Mouse (Mus musculus): ENCODE results near the gene Phtf1.

The Phtf1 gene

DNA sequence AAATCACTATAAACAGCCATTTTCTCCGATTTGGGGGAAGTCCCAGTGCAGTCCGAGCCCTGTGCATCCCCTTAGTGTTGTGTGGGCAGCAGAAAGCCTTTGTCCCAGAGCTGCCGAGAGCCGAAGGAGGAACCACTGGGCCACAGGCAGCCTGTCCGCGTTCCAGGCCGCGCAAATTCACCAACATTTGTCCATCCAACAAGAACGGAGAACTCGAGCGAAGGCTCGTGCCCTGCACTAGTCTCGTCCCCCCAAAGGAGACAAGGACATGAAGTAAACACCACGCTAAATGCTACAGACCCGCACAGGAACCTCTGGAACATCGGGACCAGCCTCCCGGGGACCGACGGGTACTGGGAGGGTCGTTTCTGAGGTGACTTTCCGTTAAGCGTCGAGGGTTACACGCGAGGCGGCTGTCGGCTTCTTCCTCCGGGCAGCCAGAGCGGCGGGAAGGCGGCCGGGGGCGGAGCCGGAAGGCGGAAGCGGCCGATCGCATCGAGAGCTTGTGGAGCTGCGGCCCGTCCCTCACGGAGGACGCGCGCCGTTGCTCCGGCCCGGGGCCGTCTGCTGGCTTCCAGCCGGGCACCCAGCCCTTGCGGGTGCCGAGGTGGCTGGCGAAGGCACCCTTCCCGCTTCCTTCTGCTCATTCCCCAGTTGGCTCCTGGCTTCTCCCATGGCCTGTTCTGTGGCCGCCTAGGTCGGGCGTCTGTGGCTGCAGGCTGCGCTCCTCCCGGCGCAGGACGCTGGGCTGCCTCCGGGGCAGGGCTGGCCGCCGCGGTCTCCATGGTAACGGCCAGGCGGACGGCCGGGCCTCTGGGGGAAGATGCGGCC is at the start of gene Phtf1:
TSS of gene Phtf1 (plus strand) at position 250 of the 831 bp plus-strand sequence.
- peak; percentile 81 for DNase-seq

DNA sequence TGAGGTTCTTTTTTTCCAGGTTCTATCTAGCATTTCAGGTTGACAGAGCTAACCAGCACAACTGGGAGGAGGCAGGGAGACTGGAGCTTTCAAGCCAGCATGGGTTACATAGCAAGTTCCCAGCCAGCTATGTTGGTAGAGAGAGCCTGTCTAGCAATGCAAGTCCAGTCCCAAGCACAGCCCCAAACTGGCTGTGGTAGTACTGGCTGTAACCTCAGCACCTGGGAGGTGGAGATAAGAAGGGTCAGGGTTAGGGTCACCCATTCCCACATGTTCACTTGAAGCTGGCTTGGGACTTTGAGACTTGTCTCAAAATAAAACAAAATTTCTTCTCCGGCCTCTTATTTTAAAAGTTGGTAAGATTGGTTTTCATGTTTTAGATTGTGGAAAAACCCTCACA is 47.8 kb upstream of the Phtf1 start:
- DNase-seq, result no peak

DNA sequence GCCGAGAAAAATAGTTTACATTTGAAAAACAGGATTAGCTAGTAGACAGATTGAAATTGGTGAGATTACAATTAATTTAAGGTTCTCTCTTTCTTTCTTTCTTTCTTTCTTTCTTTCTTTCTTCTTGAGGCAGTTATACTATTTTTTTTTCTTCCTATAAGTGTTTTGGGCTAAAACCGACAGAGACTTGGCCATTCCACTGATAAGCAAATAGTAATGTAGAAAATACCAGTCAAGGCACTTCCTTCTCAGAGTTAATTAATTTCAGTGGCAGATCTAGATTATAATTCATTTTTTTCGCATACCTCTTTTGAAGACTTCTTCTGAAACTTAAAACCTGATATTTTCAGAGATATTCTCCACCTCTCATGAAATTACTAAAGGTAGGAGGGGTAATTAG is 42.6 kb upstream of the Phtf1 start:
- no peak for DNase-seq

DNA sequence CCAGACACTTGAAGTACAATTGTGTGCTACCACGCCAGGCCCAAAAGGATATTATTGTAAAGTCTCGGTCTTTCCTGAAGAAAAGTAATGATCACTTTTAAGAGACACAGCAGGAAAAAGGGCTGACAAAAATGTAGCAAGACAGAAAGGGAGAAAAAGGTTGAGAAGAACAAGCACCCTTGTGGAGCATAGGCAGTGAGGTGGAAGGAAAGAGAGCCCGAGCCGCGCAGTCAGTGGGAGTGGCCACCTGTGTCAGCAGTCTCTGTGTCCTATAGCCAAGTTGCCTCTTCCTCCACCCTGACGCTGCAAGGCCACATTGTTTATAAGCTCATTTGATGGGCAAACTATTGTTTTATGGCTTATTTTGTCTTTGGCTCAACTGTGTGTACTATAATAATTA is 40.4 kb upstream of the Phtf1 start:
- DNase-seq, result no peak

DNA sequence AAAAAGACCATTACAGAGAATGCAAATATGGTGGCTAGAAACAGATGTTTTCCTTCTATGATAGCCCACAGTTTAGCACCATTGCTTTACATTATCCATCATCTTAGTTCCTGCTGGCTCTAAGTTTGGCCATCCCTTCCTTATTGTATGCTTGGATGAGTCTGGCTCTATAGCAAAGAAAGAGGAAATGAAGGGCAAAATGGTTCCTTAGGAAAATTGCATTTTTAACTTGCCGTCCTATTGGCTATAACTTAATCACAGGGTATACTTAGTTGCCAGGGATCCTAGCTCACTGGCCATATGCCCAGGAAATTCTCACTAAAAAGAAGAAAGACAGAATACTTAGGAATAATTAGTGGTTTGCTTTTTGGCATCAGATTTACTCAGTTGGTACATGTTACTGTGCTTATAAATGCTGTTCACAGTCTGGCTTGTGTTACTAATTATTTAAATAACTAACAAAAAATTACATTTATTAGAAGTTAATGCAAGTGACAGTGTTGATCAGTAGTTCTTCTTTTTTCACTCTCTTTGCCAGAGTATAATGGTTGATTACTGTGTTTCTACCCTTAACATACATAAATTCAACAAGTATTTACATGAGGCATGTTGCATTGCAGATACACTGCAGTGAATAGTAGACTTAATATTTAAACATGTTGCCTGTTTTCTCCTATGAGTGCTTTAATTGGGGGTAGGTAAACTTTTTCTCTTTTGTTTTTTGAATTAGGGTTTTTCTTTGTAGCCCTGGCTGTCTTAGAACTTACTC is 22.9 kb upstream of the Phtf1 start:
- DNase-seq, result peak; percentile 45

DNA sequence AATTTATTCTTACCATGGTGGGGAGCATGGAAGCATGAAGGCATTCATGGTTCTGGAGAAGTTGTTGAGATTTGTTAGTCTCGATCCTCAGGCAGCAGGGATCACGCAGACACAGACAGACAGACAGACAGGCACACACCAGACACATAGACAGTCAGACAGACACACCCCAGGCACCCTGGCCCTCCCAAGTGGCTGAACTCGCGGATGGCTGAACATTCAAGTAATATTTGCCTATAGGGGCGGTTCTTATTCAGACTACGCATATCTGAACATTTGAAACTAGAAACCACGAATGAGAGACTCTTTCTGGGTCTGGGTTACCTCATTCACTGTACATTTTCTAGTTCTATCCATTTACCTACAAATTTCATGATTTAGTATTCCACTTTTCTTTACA is 19.2 kb upstream of the Phtf1 start:
- no peak for DNase-seq

DNA sequence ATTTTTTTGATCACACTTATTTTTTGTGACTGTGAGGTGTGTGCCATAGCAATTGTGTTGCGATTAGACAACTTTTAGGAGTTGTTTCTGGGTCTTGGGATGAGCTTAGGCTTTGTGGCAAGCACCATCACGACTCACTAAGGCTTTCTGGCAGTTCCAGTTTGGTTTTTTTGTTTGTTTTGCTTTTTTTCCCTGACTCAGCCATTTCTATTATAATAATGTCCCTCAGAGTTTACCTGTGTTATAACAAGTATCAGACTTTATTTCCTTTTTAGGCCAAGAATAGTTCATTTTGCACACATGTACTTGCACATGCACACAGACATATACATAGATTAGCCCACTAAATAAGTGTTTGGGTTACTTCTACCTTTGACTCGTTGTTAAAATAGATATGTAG is 7.3 kb upstream of the Phtf1 start:
- DNase-seq, result no peak

DNA sequence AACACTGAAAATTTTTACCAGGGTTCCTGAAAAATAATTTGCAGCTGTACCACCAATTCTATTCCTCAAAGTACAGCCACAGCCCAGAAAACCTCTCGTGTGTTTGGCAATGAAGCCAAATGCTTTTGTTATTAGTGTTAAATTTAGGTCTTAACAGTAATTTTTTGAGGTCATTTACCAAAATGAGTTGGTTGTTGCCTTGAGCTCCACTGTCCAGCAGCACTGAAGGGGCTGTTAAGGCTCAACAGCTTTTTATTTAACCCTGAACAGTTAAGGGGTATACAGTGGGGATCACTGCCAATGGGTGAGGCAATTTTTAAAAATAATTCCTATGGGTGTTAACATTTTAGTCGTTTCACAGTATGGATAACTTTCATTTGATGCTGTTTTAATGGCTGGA is 679 bp upstream of the Phtf1 start:
- DNase-seq, result no peak

DNA sequence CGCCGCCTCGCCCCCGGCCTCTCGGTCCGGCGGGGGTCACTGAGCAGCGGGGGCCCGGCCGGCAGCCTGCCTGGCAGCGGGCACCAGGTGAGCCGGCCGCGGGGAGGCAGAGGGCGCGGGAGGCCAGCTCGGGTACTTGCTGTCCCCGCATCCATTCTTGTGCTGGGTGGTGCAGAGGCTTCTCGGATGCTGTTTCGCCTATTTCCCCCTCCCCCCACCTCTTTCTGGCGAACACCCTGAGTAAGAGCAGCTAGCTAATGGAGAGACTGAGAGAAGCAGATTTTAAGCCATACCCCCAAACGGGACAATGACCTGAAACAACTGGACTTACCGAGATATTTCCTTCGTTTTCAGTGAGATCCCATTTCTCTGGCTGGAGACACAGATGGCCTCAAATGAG is 791 bp downstream of the Phtf1 start:
- DNase-seq, result peak; percentile 78

DNA sequence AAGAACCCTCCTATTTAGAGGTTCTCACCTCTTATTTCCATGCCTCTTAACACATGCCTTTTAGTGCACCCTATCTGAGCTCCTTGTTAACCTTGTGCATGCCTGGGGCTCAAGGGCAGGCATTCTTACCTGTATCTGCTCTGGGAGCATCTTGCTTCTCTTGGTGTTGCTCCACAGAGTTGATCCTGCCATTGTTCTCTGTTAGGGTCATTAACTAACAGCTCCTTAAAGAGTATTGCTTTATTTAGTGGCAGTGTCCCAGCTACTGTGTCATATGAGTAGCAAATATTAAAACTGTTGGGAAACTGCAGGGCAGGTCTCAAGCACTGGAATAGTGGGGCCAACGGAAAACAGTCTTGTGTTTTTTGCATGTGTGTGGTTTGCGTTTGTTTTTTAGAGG is 3.2 kb downstream of the Phtf1 start:
- no peak for DNase-seq

DNA sequence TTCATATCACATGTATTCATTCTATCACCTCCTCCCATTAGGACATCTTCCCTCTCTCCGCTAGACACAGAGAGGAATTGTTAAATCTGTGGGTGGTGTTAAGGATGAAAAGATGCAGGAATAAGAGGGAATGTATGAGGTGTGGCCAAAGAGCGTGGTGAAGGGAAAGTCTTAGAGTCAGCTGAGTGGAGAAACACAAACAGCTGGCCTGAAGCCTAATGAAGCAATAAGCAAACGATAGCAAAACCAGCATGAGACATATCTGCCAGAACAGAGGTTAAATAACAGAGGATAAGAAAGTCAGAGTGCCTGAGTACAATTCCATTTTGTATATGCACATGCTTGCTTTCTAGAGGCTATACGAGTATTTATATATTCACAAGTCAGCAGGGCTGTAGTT is 16.6 kb downstream of the Phtf1 start:
- DNase-seq, result no peak

DNA sequence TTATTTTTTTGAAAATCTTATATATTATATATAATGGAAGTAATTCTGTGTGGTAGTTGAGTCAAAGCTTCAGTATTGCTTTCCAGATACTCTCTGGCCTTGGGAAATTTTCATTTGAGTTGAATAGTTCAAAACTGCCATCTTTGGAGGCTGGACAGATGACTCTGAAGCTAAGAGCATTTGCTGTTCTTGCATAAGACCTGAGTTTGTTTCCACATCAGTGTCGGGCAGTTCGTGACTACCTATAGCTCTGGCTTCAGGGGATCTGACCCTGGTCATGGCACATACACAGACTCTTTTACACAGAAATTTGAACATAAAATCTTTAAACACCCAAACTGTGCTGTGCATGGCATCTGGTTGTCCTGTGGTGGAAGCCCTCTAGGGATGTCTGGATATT is 17.3 kb downstream of the Phtf1 start:
- no peak for DNase-seq

DNA sequence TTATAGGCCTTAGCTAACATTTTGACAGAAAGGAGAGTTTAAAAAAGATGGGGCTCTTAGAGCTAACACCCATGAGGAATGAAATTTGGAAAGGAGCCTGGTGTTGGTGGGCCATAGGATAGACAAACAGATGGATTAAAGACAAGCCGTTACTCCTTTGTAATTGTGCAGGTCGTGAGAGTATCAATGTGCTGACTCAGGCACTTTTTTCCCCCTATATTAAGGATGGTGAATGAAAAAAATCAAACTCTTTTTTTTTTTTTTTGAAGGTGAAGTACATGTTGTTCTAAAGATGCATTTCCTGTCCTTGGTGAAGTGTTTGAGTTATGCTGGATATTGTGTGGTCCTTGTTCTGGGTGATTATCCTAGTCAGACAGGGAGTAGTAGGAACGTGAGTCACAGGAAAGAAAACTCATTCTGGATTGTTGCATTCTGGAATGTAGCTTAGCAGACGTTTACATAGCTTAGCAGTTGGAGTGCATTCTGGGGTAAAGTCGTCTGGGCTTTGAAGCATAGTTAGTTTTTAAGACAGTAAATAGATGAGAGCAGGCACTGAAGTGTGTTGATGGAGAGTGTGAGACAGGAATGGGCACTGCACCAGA is 20.0 kb downstream of the Phtf1 start:
- no peak for DNase-seq

DNA sequence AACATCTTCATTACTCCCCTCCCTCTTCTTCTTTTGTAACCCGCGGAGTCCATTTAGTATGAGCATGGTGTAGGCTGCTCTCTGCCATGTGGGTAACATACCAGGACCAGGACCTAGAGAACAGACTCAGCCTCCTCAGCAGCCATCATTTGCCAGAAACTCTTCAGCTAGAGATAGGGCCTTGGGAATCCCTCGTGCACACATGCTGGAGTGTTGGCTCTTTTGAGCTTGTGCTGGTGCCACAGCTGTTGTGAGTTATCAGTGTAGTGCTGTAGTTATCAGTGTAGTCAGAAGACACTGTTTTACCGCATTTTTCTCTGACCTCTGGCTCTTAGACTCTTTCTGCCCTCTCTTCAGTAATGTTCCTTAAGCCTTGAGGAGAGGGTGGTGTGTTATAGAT is 21.4 kb downstream of the Phtf1 start:
- DNase-seq, result no peak

DNA sequence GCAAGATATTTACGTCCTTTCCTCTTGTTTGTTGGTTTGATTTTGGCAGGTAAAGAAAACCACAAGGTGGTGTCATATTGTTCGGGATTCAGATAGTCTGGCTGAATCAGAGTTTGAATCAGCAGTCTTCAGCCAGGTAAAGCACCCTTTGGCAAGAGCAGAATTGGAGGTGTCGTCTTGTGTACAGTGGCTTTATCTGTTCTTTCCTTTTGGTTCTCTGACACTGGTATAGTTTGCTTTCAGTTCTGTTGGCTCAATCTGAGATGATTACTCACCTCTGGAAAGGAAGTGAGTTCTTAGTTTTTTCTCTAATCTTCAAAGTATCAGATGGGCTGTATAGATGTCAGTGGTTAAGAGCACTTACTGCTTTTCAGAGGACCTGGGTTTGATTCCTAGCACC is 23.4 kb downstream of the Phtf1 start:
- DNase-seq, result no peak

DNA sequence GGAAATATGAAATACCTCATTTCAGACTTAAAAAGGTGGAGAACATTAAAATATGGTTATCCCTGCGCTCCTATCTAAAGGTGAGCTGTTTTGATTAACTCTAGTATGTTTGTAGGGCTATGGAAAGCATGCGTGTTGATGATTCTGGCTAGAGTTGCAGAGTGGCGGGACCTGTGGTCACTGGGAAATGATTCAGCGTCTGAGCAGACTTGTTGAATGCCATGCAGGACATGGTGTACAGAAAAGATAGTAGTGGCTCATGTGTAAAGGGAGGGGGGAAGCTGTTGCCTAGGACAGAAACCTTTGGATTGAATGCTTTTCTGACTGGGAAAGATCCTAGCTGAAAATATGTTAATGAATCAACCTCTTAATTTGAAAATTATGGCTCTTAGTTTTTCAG is 30.8 kb downstream of the Phtf1 start:
- DNase-seq, result no peak

DNA sequence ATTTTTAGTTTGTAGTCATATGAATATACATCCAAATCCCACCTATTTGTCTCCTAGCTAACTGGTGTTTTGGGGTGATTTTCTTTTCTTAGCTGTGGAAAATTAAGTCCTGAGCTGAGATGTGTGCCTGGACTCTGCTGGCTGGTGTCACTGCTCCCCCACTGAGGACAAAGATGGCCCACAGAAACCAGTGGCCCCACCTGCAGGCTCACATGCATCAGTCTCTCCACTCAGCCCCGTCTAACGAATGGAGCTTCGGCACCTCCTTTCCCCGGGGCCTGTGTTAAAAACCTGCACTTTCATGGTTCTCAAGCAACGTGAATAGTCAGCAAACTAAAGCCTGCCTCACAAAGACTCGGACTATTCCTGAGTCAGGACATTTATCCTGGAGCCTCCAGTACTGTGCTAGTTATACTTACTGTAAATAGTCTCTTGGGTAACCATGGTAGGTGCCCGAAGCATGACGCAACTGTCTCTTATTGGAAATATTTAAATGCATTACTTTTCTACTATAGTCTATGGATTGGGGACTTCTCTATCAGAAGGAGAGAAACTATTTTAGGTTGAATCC is 39.1 kb downstream of the Phtf1 start:
- peak; percentile 29 for DNase-seq

DNA sequence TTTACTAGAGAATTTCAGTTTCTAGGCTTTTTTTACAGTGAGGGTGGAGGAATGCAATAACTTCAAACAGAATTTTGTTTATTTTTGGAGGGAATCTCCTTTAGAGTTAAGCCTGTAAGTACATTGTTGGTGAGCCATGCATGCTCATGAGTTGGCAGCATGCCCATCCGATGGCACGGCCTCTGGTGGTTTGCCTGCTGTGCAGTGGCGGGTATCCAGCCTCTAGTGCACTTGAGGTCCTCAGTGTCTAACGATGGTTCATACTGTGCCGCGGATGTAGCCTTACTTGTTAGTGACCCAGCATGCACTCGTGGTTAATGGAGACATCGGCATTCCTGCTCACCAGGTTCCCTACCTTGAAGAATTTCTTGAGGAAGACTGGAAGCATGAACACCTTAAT is 39.6 kb downstream of the Phtf1 start:
- DNase-seq, result peak; percentile 48

DNA sequence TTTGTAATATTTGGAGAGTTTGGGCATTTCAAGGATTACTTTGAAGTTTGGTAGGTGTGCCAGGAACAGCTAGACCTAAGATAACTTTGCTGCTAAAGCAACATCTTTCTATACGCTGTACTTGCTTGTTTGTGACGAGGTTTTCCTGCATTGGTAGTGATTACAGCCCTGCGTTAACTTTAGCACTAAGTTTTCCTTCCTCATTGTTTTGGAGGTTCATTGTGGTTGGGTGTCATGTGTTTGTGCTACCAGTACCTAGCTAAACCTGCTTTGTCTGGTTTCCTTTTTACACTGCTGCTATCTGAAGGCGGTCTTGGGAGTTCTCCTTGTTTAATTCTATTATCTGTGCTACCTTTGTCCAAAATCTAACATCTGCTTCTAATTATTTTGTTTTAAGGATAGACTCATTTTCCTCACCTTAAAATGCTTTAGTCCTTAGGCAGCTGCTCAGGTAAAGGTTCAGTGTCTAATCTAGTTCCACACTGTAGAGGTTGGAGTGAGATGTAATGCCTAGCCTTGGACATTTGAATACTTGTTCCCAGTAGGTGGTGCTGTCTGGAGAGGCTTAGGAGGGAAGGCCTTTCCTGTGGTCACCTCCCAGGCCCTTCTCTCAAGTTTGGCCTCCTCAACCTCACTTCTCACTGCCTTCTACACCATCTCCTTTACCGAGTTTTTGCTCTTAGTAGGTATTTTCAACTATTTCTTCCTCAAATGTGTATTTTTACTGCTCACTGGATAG is 42.2 kb downstream of the Phtf1 start:
- DNase-seq, result no peak

DNA sequence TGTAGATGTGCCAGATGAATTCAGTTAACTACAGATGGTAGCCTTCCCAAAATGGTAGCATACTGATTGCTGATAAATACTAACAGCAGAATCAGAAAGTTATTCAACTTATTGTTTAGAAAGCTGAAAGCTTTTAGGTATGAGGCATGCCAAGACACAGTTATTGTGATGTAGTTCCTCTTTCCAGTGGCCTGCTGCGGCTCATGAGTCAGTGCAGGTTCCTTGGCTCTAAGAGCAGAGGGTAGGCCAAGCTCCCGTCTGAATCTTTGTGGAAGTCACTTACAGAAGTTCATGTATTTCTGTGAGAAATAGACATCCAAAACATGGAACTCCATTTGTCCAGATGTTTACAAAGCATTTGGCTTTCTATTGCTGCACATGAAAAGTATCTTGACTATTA is 44.1 kb downstream of the Phtf1 start:
- no peak for DNase-seq

DNA sequence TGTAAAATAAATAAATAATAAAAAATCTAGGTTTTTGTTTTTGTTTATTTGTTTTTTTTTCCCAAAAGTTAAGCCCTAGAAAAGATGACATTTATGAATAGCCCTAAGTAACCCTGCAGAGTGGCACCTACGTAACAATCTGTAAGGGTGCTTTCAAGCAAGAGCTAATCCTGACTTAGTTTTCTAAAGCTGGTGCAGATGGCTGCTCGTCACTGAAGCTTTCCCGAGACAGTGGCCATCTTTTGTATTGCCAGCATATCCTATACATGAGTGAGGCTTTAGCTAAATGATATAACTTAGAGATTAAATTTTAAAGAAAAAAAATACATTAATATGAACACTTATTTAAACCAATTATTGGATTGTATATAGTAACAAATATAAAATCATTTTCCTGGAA is 50.0 kb downstream of the Phtf1 start:
- no peak for DNase-seq

DNA sequence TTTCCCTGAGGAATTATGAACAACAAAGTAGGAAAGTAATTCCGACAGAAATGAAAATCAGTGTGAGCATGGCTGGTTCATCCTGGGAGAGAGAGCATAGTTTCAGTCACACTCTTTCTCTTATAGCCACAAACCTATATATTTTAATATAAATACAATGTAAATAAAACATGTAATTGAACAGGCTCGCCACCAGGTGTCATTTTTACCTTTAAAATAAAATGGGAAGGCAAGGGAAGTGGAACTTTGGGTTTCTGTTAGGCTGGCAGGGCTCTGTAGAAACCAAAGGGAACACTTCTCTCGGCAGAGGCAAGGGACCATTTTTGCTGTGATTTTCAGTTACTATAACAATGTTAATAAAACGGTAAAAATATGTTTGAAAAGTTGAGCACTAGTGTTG is 51.5 kb downstream of the Phtf1 start:
- DNase-seq, result peak; percentile 38

DNA sequence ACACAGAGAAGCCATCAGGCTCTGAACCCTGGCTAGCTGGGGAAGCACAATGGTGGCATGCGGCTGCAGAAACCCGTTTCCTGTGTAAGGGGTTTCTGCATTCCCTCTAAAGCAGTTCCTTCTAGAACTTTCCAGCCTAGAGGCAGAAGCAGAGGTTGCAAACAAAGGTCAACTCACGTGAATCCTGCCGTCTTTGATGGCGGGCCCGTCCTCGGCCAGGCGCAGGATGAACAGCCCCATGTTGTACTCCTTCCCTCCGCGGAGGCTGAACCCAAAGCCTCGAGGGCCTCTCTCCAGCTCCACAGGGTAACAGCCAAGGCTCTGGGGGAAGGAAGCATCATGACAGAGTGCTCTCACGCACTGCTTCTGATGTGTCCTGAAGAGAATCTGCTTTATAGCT is 52.2 kb downstream of the Phtf1 start:
- no peak for DNase-seq

All from cerebellum, adult 9-10 months (tissue).